Mouse (Mus musculus) heart, embryonic 16.5 days (tissue): ENCODE measurements around the gene Slc22a26. TPM values are rescaled to one million over a fixed set of nuclear protein-coding genes. Genes with fewer than 3 reads are reported as not detected.
"Not testable (repeated sequence)": the region's sequence is repeated elsewhere in the genome, so short reads cannot be mapped to it uniquely, and the experiment has no call there.

Source experiments
- ATAC-seq: fragments of 200-750 bp; cut with Nextera tagmentation; replicated peaks from 2 replicates; pipeline ENCODE4 v1.8.0; 2017; ENCODE audit warnings: moderate number of reproducible peaks; ENCODE audit not compliant: insufficient read depth, low FRiP score; ENCODE audit errors: extremely low read depth
- H3K27ac ChIP-seq: fragments of 300-500 bp; sonication (generic); 2 replicates; pipeline ENCODE4 v1.5.1; 2014; ENCODE audit warnings: mild to moderate bottlenecking, low read length, control low read depth, moderate library complexity
- H3K27me3 ChIP-seq: fragments of 300-500 bp; sonication (generic); 2 replicates; pipeline ENCODE4 v1.6.1; 2014; ENCODE audit warnings: low read length, mixed read lengths; ENCODE audit not compliant: control insufficient read depth, insufficient read depth
- H3K36me3 ChIP-seq: fragments of 300-500 bp; sonication (generic); 2 replicates; pipeline ENCODE4 v1.6.1; 2014; ENCODE audit not compliant: control insufficient read depth, insufficient read depth
- H3K4me1 ChIP-seq: fragments of 300-500 bp; sonication (generic); 2 replicates; pipeline ENCODE4 v1.6.1; 2014; ENCODE audit warnings: low read length, mixed read lengths; ENCODE audit not compliant: control insufficient read depth, insufficient read depth
- H3K4me2 ChIP-seq: fragments of 300-500 bp; sonication (generic); 2 replicates; pipeline ENCODE4 v1.6.1; 2014; ENCODE audit warnings: low read depth, mild to moderate bottlenecking, control low read depth, low read length
- H3K4me3 ChIP-seq: fragments of 300-500 bp; sonication (generic); 2 replicates; pipeline ENCODE4 v1.5.1; 2014; ENCODE audit warnings: mild to moderate bottlenecking, control low read depth, low read length
- H3K9ac ChIP-seq: fragments of 300-500 bp; sonication (generic); 2 replicates; pipeline ENCODE4 v1.6.1; 2014; ENCODE audit warnings: low read length, control low read depth
- H3K9me3 ChIP-seq: fragments of 300-500 bp; sonication (generic); replicated peaks from 2 replicates; pipeline ENCODE4 v1.6.1; 2016; ENCODE audit warnings: low read length; ENCODE audit not compliant: control insufficient read depth
- WGBS: fragments of 180-500 bp; shearing (Covaris S2); extraction: QIAGEN DNeasy Blood & Tissue Kit; methylation state at CpG from one replicate; pipeline ENCODE4 v1.1.7; 2014; 5-methylcytosine and 5-hydroxymethylcytosine counted together
- polyA plus RNA-seq: library from polyadenylated mRNA; unstranded; fragments of >200 nt; fragmentation: Nextera tagmentation; extraction: Ambion mirVana; gene quantifications from 2 replicates; pipeline ENCODE4 v1.2.1, GENCODE M21; 2015

Slc22a26 gene
- polyA plus RNA-seq = not detected in 2 replicates

DNA sequence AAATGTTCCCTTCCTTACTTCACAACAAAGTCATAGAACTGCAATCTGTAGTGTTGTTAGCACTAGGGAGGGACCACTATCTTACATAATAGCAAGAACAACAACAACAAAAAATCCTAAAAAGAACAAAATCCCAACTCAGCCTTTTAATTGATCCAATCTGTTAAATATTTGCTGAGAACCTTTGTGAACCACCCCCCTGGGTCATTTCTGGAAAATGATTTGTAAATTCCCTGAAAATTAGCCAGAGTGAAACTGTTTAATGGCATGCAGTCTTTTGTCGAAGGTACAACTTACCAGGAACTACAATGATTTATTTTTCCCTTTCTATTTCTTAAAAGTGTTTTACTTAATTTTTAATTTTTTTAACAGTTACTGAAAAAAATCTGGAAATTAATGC is at the start of gene Slc22a26:
TSS of gene Slc22a26 (minus strand) at position 97 of the 400 bp plus-strand sequence.
- Histone ChIP-seq H3K27ac (no peak within 1 kb of the TSS), H3K36me3 (no peaks in the 10 kb centered on the region), H3K27me3 (no peaks in the 10 kb centered on the region), H3K4me1 (no peaks in the 10 kb centered on the region), H3K9me3 (no peaks in the 10 kb centered on the region), H3K4me3 (no peak within 1 kb of the TSS), H3K9ac (no peak within 1 kb of the TSS), H3K4me2 (no peak within 1 kb of the TSS)
- no peak for ATAC-seq
- 66% methylated on average over 1 of the region's 1 CpGs for WGBS

DNA sequence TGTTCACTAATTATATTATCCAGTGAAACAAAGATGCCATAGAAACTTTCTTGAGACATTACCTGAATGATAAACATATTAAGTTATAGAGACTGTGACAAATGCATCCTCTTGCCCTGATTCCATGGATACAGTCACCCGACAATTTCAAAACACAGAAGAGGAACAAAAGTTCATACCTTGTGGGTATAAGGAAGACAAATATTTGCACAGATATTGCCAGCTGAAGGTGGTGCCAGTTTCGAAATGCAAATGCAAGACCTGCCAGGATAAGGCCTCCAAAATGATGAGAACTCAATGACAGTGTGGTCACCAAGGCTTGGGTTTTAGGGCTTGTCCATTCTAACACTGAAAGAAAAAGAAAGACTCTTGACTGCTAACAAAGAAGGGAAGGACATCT is 27.4 kb upstream of the Slc22a26 start:
- Histone ChIP-seq H3K27ac (no peak overlapping the region), H3K4me1 (no peaks in the 10 kb centered on the region), H3K9ac (no peak overlapping the region), H3K36me3 (no peaks in the 10 kb centered on the region), H3K9me3 (no peaks in the 10 kb centered on the region), H3K27me3 (no peaks in the 10 kb centered on the region), H3K4me2 (no peak overlapping the region), H3K4me3 (no peak overlapping the region)
- no peak for ATAC-seq
- WGBS = 56% methylated on average over 2 of the region's 2 CpGs

GRCm38 (mm10) chr19:7790571-7790970 is 11.9 kb downstream of the Slc22a26 start:
- Histone ChIP-seq H3K27me3 (no peaks in the 10 kb centered on the region), H3K4me3 (no peak overlapping the region), H3K9ac (no peak overlapping the region), H3K4me1 (no peaks in the 10 kb centered on the region), H3K4me2 (no peak overlapping the region), H3K36me3 (no peaks in the 10 kb centered on the region), H3K9me3 (no peaks in the 10 kb centered on the region), H3K27ac (no peak overlapping the region)
- ATAC-seq = no peak
- WGBS = 80% methylated on average over 1 of the region's 1 CpGs

DNA sequence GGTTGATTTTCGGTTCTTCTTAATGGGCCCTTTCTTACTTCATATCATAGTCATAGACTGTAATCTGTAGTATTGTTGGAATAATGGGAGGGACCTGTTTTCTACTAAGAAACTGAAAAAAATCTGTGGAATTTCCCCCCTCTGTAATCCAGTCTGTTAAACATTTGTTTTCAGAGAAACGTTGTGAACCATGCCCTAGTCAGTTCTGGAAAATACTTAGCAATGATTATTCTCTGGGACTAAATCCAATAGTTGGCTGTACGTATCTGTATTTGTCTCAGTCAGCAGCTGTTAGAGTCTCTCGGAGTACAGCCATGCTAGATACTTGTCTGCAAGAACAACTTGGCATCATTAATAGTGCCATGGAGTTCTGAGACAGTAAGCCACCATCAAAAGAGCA is 27.2 kb downstream of the Slc22a26 start:
- H3K27me3 ChIP-seq = no peaks in the 10 kb centered on the region
- no peak overlapping the region for H3K4me2 ChIP-seq
- peaks cover 3% of the 10 kb centered on the region; the same call in 1 of the 2 replicates for H3K9me3 ChIP-seq
- no peak overlapping the region for H3K9ac ChIP-seq
- H3K36me3 ChIP-seq = no peaks in the 10 kb centered on the region
- WGBS = 65% methylated on average over 4 of the region's 4 CpGs
- ATAC-seq = no peak
- H3K4me3 ChIP-seq = no peak overlapping the region
- H3K27ac ChIP-seq = no peak overlapping the region
- no peaks in the 10 kb centered on the region for H3K4me1 ChIP-seq

GRCm38 (mm10) chr19:7766124-7766523 is 36.3 kb downstream of the Slc22a26 start:
- H3K9ac ChIP-seq = no peak overlapping the region
- no peaks in the 10 kb centered on the region for H3K36me3 ChIP-seq
- H3K4me2 ChIP-seq = no peak overlapping the region
- H3K9me3 ChIP-seq = no peaks in the 10 kb centered on the region
- no peaks in the 10 kb centered on the region for H3K27me3 ChIP-seq
- ATAC-seq = no peak
- no peak overlapping the region for H3K27ac ChIP-seq
- H3K4me3 ChIP-seq = no peak overlapping the region
- no peaks in the 10 kb centered on the region for H3K4me1 ChIP-seq
- WGBS = 79% methylated on average over 2 of the region's 2 CpGs

DNA sequence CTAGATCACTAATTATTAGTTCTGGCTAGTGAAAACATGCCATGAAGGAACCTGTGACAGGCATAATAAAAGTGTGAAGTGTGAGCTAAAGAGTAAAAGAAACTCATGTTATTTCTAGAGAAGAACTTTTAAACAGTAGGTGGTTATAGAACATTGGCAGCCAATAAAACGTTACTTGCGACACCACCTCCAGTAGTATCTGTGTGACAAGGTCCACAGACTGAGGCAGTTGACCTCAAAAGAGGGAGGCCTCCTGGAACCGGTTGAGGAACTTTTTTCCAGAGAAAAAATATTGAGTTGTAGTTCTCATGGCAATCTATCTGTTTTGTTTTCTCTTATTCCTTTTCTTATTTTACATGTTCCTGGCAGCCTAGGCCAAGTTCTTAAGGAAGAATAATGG is 36.9 kb downstream of the Slc22a26 start:
- H3K27me3 ChIP-seq = no peaks in the 10 kb centered on the region
- no peak for ATAC-seq
- WGBS = 74% methylated on average over 3 of the region's 3 CpGs

GRCm38 (mm10) chr19:7753371-7753770 is 49.1 kb downstream of the Slc22a26 start:
- H3K27ac ChIP-seq, H3K9ac ChIP-seq, H3K9me3 ChIP-seq, H3K4me1 ChIP-seq, H3K36me3 ChIP-seq, H3K4me3 ChIP-seq, H3K4me2 ChIP-seq, H3K27me3 ChIP-seq, ATAC-seq: not testable (repeated sequence)
- WGBS = 64% methylated on average over 13 of the region's 13 CpGs

More for the DNA sequence above, 36.9 kb downstream of the Slc22a26 start:
- Histone ChIP-seq H3K27ac (no peak overlapping the region), H3K36me3 (no peaks in the 10 kb centered on the region), H3K4me2 (no peak overlapping the region), H3K4me3 (no peak overlapping the region), H3K4me1 (no peaks in the 10 kb centered on the region), H3K9me3 (no peaks in the 10 kb centered on the region), H3K9ac (no peak overlapping the region)

Other genes with a start within 250 kb of the Slc22a26 start
- 51.4 and 53.0 TPM in 2 replicates for gene Pla2g16, start 245.2 kb downstream of the Slc22a26 start, polyA plus RNA-seq
- 0.20 and 0.21 TPM in 2 replicates for gene Lgals12, start 195.5 kb downstream of the Slc22a26 start, polyA plus RNA-seq
- gene Hrasls5, start 190.1 kb downstream of the Slc22a26 start, polyA plus RNA-seq = not detected in 2 replicates
- 0.11 TPM in 1 of 2 replicates, not detected in the other for gene Slc22a19, start 91.4 kb downstream of the Slc22a26 start, polyA plus RNA-seq
- gene Slc22a27, start 163.4 kb upstream of the Slc22a26 start, polyA plus RNA-seq = not detected in 2 replicates